Mouse (Mus musculus) heart, embryonic 13.5 days (tissue): ENCODE results near the gene Snw1. TPM values are rescaled to one million over a fixed set of nuclear protein-coding genes. Genes with fewer than 3 reads are reported as not detected.

ENCODE experiments used
- ATAC-seq: fragments of 200-750 bp; cut with Nextera tagmentation; 2 replicates; pipeline ENCODE4 v1.8.0; 2017; ENCODE audit warnings: moderate TSS enrichment; ENCODE audit not compliant: insufficient number of reproducible peaks, low FRiP score, low TSS enrichment; ENCODE audit errors: extremely low read depth
- H3K27ac ChIP-seq: fragments of 300-500 bp; sonication (generic); replicated peaks from 2 replicates; pipeline ENCODE4 v1.5.1; 2015; ENCODE audit warnings: moderate library complexity, mild to moderate bottlenecking, inconsistent platforms
- H3K27me3 ChIP-seq: fragments of 300-500 bp; sonication (generic); replicated peaks from 2 replicates; pipeline ENCODE4 v1.6.1; 2015; ENCODE audit warnings: mild to moderate bottlenecking, inconsistent platforms
- H3K36me3 ChIP-seq: fragments of 300-500 bp; sonication (generic); 2 replicates; pipeline ENCODE4 v1.6.1; 2015; ENCODE audit warnings: mild to moderate bottlenecking, inconsistent platforms
- H3K4me1 ChIP-seq: fragments of 300-500 bp; sonication (generic); 2 replicates; pipeline ENCODE4 v1.6.1; 2015; ENCODE audit warnings: inconsistent platforms
- H3K4me2 ChIP-seq: fragments of 300-500 bp; sonication (generic); 2 replicates; pipeline ENCODE4 v1.6.1; 2015; ENCODE audit warnings: inconsistent platforms, mild to moderate bottlenecking, moderate library complexity
- H3K4me3 ChIP-seq: fragments of 300-500 bp; sonication (generic); 2 replicates; pipeline ENCODE4 v1.5.1; 2015; ENCODE audit warnings: moderate library complexity, mild to moderate bottlenecking, inconsistent platforms
- H3K9ac ChIP-seq: fragments of 300-500 bp; sonication (generic); 2 replicates; pipeline ENCODE4 v1.6.1; 2015; ENCODE audit warnings: inconsistent platforms, mild to moderate bottlenecking, moderate library complexity
- H3K9me3 ChIP-seq: fragments of 300-500 bp; sonication (generic); 2 replicates; pipeline ENCODE4 v1.6.1; 2016; ENCODE audit warnings: inconsistent platforms
- whole genome bisulfite sequencing: fragments of 180-500 bp; shearing (Covaris S2); methylation state at CpG from one replicate; pipeline ENCODE4 v1.1.7; 2015; ENCODE audit warnings: mixed read lengths; 5-methylcytosine and 5-hydroxymethylcytosine counted together
- microRNA-seq: library from miRNA; unstranded; fragments of <30 nt; microRNA quantifications from one replicate; pipeline ENCODE4, GENCODE M21; 2016
- polyA plus RNA-seq: library from polyadenylated mRNA; unstranded; fragments of >200 nt; fragmentation: Nextera tagmentation; extraction: Ambion mirVana; gene quantifications from 2 replicates; pipeline ENCODE4 v1.2.1, GENCODE M21; 2015

Gene Snw1
- polyA plus RNA-seq, 1 experiment from 2014 or later = 78.7 TPM

DNA sequence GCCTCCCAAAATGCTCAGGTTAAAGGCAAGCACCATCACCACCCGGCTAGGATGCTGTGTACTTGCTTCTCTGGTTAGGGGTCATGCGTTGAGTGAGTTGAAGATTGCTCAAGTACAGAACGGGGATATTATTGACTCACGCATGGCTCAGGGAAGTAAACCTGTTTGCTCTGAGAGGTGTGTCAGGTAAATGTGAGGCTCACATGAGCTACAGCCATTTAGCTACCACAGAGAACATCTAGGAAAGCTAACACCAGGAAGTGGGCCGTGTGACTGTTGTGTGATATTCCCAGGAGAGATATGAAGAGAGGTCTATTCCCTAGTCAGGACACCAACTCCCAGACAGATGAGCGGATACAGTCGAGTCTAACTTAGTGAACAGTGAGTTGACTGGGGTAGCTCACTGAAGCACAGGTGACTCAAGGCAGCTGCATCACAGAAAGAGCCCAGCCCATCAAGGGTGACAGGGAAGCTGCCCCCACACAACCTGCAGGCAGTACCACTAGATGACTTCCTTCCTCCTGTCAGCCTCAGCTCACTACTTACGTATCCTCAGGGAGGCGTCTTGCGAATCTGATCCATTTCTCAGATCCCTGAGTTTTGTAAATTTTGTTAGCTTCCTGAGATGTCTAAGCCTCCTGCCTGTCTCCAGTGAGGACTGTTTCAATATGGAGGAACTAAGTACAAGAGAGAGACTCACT lies 72.8 kb downstream of the Snw1 start:
- Histone ChIP-seq H3K4me2 (no peak overlapping the region), H3K4me3 (no peak overlapping the region), H3K27me3 (no peaks in the 10 kb centered on the region), H3K9ac (no peak overlapping the region), H3K9me3 (no peaks in the 10 kb centered on the region), H3K4me1 (no peaks in the 10 kb centered on the region), H3K36me3 (no peaks in the 10 kb centered on the region), H3K27ac (no peak overlapping the region)
- no peak for ATAC-seq
- 77% methylated on average over 10 of the region's 10 CpGs for WGBS

Small RNAs within 50 kb of the gene (microRNA-seq; reads per million reads assigned to microRNA genes)
- gene Mir3068 = 52.0 reads per million, percentile 45 among the genes with 10 or more reads in this experiment

Other genes starting within 250 kb of the Snw1 start
- gene Noxred1, start 233.5 kb downstream of the Snw1 start, polyA plus RNA-seq = 0.60 and 0.80 TPM in 2 replicates
- 32.4 and 34.4 TPM in 2 replicates for gene Vipas39, start 206.0 kb downstream of the Snw1 start, polyA plus RNA-seq
- 174 and 206 TPM in 2 replicates for gene Ahsa1, start 205.8 kb downstream of the Snw1 start, polyA plus RNA-seq
- gene Ism2, start 172.6 kb downstream of the Snw1 start, polyA plus RNA-seq = 0.75 and 0.90 TPM in 2 replicates
- gene Sptlc2, start 83.9 kb downstream of the Snw1 start, polyA plus RNA-seq = 63.9 and 64.2 TPM in 2 replicates
- 269 and 303 TPM in 2 replicates for gene Slirp, start 28.4 kb downstream of the Snw1 start, polyA plus RNA-seq
- 34.2 and 37.2 TPM in 2 replicates for gene Alkbh1, start 28.3 kb downstream of the Snw1 start, polyA plus RNA-seq
- gene Gm5788, start 22.4 kb upstream of the Snw1 start, polyA plus RNA-seq = not detected in 2 replicates
- not detected in 2 replicates for gene Gm8300, start 42.0 kb upstream of the Snw1 start, polyA plus RNA-seq
- gene Oog1, start 130.4 kb upstream of the Snw1 start, polyA plus RNA-seq = not detected in 2 replicates
- gene Gm4027, start 146.6 kb upstream of the Snw1 start, polyA plus RNA-seq = not detected in 2 replicates
- not detected in 2 replicates for gene Gm16381, start 172.3 kb upstream of the Snw1 start, polyA plus RNA-seq